8 mouse cellular contexts compared by ENCODE assay signal in the genomic region with DNA sequence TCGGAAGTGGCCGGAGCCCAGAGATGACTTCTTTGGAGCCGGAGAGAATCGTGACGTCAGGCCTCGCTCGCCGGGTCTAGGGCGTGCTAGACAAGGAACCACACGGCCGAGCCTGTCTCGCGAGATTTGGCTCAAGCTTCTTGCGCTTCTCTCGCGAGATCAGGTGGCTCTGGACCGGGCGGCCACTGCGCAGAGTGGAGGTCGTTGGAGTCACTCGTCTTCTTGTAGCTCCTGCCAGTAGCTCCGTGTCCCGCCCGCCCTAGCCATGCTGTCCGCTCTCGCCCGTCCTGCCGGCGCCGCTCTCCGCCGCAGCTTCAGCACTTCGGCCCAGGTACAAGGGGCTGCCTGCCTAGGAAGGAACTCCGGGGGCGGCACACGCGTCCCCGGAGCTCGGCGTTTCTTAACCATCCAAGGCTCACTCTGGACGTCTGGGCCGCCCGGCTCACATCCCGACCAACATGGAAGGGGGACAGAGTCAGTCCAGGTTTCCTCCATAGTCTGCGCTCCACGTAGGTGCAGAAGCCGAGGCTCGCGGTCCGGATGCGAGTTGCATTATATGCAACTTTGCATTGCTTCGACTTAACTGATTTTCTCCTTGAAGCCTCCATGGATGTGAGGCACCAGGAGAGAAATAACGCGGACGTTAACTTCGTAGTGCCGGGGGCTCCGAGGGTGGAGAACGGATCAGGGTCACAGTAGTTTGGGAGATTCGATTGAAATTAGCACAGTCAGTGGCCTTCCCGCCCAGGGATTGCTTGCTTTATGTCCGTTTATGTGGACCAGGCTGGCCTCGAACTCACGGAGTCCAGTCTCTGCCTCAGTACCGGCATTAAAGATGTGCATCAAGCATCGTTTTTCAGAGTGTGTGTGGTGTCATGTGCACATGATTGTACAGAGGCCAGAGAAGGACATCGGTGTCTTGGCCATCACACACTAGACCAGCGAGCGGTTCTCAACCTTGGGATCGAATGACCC. TPM values are rescaled to one million over a fixed set of nuclear protein-coding genes. Genes with fewer than 3 reads are reported as not detected.
A peak's percentile ranks its signal among the peaks of the same experiment; 100 is the strongest.
DNase-seq lines count a peak whose midpoint lies in the region; ATAC-seq and TF ChIP-seq lines count a peak whose summit lies in the region.

A gene (plus strand): TSS at position 10 of the 975 bp plus-strand sequence.

- no peak for TF ChIP-seq CTCF in ES-Bruce4 (IDR thresholded peaks at IDR 0.05; ENCODE audit: low read depth, low read length)
- no peak for TF ChIP-seq CTCF in liver, postnatal 0 days (IDR thresholded peaks at IDR 0.05; ENCODE audit: low read depth)

- no peaks in the 10 kb centered on the region for H3K9me3 ChIP-seq in ES-Bruce4 (replicated peaks; ENCODE audit: control insufficient read depth, insufficient read depth, low read length, poor library complexity, severe bottlenecking)
- no peaks in the 10 kb centered on the region for H3K9me3 ChIP-seq in forebrain, embryonic 13.5 days (replicated peaks)
- H3K9me3 ChIP-seq in liver, postnatal 0 days (ENCODE audit: low read length), result no peaks in the 10 kb centered on the region
- no peaks in the 10 kb centered on the region for H3K9me3 ChIP-seq in neural tube, embryonic 14.5 days (ENCODE audit: control insufficient read depth, low read length)

- H3K27me3 ChIP-seq in ES-Bruce4 (ENCODE audit: control insufficient read depth, insufficient read depth, low read length, poor library complexity, severe bottlenecking), result no peaks in the 10 kb centered on the region
- 0 out of 2 replicates have a peak, but pooled peaks cover 5% of the 10 kb centered on the region for H3K27me3 ChIP-seq in forebrain, embryonic 13.5 days
- no peaks in the 10 kb centered on the region for H3K27me3 ChIP-seq in liver, postnatal 0 days (ENCODE audit: insufficient read depth, low read length)
- no peaks in the 10 kb centered on the region for H3K27me3 ChIP-seq in neural tube, embryonic 14.5 days (ENCODE audit: control insufficient read depth, insufficient read depth, low read length)

- peak within 1 kb of the TSS; percentile 88 for H3K9ac ChIP-seq in ES-Bruce4 (ENCODE audit: low read depth, poor library complexity, severe bottlenecking)
- H3K9ac ChIP-seq in forebrain, embryonic 13.5 days, result peak within 1 kb of the TSS; percentile 96
- peak within 1 kb of the TSS; percentile 94 for H3K9ac ChIP-seq in liver, postnatal 0 days (replicated peaks)
- H3K9ac ChIP-seq in neural tube, embryonic 14.5 days (replicated peaks; ENCODE audit: low read depth, low read length), result peak within 1 kb of the TSS; percentile 93

- H3K4me1 ChIP-seq in ES-Bruce4 (ENCODE audit: control insufficient read depth, insufficient read depth, low read length), result peaks cover 4% of the 10 kb centered on the region
- peaks cover 28% of the 10 kb centered on the region for H3K4me1 ChIP-seq in forebrain, embryonic 13.5 days
- H3K4me1 ChIP-seq in liver, postnatal 0 days (ENCODE audit: insufficient read depth), result peaks cover 38% of the 10 kb centered on the region
- H3K4me1 ChIP-seq in neural tube, embryonic 14.5 days (ENCODE audit: control insufficient read depth, insufficient read depth, low read length), result peaks cover 13% of the 10 kb centered on the region

- peak within 1 kb of the TSS; percentile 93 for H3K4me2 ChIP-seq in forebrain, embryonic 13.5 days
- peak within 1 kb of the TSS; percentile 94 for H3K4me2 ChIP-seq in liver, postnatal 0 days (ENCODE audit: low read depth, low read length)
- H3K4me2 ChIP-seq in neural tube, embryonic 14.5 days (ENCODE audit: low read depth, low read length), result peak within 1 kb of the TSS; percentile 95

- no peak; the same call in 1 of the 2 replicates for TF ChIP-seq EP300 in ES-Bruce4 (IDR thresholded peaks at IDR 0.05; ENCODE audit: insufficient read depth, low read depth, low read length)
- peak; percentile 94 for TF ChIP-seq EP300 in liver, postnatal 0 days (IDR thresholded peaks at IDR 0.05; ENCODE audit: low read depth)

- 1% methylated on average over 69 of the region's 70 CpGs for WGBS in forebrain, embryonic 13.5 days
- WGBS in large intestine, adult 2 months, result under 1% methylated on average over 70 of the region's 70 CpGs
- WGBS in liver, postnatal 0 days (ENCODE audit: insufficient replicate concordance), result 1% methylated on average over 69 of the region's 70 CpGs
- WGBS in neural tube, embryonic 14.5 days, result 1% methylated on average over 70 of the region's 70 CpGs

- intact Hi-C loops in heart, postnatal 10 days (cut with DNase I), result loop anchor here (1.0 to 5.0 kb wide), 2 partner anchors 34 to 381 kb away; a partner anchor contains a TSS

- peak within 1 kb of the TSS; percentile 93 for H3K4me3 ChIP-seq in ES-Bruce4 (ENCODE audit: low read depth, low read length)
- H3K4me3 ChIP-seq in forebrain, embryonic 13.5 days, result peak within 1 kb of the TSS; percentile 85
- H3K4me3 ChIP-seq in liver, postnatal 0 days (ENCODE audit: low read depth, low read length), result peak within 1 kb of the TSS; percentile 92
- peak within 1 kb of the TSS; percentile 74 for H3K4me3 ChIP-seq in neural tube, embryonic 14.5 days (ENCODE audit: low read depth, low read length)

- DNase-seq in heart, postnatal 10 days, result peak; percentile 100
- DNase-seq in large intestine, adult 2 months (ENCODE audit: low read depth, low spot score), result peak; percentile 100
- DNase-seq in liver, postnatal 0 days, result peak; percentile 100
- DNase-seq in testis, postnatal 10 days (ENCODE audit: low spot score), result peak; percentile 99

- 0 out of 2 replicates have a peak within 1 kb of the TSS, but pooled peaks have one; percentile 20 for H3K27ac ChIP-seq in ES-Bruce4 (ENCODE audit: insufficient read depth, low read length)
- peak within 1 kb of the TSS; percentile 90 for H3K27ac ChIP-seq in forebrain, embryonic 13.5 days
- H3K27ac ChIP-seq in liver, postnatal 0 days (ENCODE audit: low read depth), result peak within 1 kb of the TSS; percentile 98
- H3K27ac ChIP-seq in neural tube, embryonic 14.5 days (ENCODE audit: low read depth, low read length), result peak within 1 kb of the TSS; percentile 90

- peaks cover 23% of the 10 kb centered on the region for H3K36me3 ChIP-seq in ES-Bruce4 (ENCODE audit: control insufficient read depth, insufficient read depth, low read length, poor library complexity, severe bottlenecking)
- peaks cover 23% of the 10 kb centered on the region for H3K36me3 ChIP-seq in forebrain, embryonic 13.5 days (ENCODE audit: poor library complexity, severe bottlenecking)
- peaks cover 10% of the 10 kb centered on the region for H3K36me3 ChIP-seq in liver, postnatal 0 days (replicated peaks; ENCODE audit: insufficient read depth, low read length)
- H3K36me3 ChIP-seq in neural tube, embryonic 14.5 days (ENCODE audit: control insufficient read depth, insufficient read depth, low read length), result peaks cover 18% of the 10 kb centered on the region

- peak; percentile 87 for ATAC-seq in cerebellum, adult (ENCODE audit: insufficient number of reproducible peaks, low FRiP score, low TSS enrichment)
- peak; percentile 99 for ATAC-seq in forebrain, embryonic 13.5 days
- ATAC-seq in liver, postnatal 0 days, result peak; percentile 95
- peak; percentile 98 for ATAC-seq in neural tube, embryonic 14.5 days (ENCODE audit: low read depth)

- TF ChIP-seq POLR2A in ES-Bruce4 (IDR thresholded peaks at IDR 0.05; ENCODE audit: insufficient read depth, low read length), result peak; percentile 98

RNA-seq across cellular contexts. Expression of the gene that starts here (rescaled TPM):
- 377 and 424 TPM in 2 replicates for polyA plus RNA-seq in ES-Bruce4 (2011; ENCODE audit: insufficient read depth, insufficient read length, low read depth, missing spikeins)
- polyA plus RNA-seq in forebrain, embryonic 13.5 days (2015; fragmentation: Nextera tagmentation; extraction: Ambion mirVana), result 558 and 564 TPM in 2 replicates
- 1,000 to 10,000 TPM; 1,661 to 1,664 TPM for total RNA-seq in heart, postnatal 10 days (2021)
- polyA plus RNA-seq in large intestine, adult 2 months (2012; rRNA removed), result 922 and 1,860 TPM in 2 replicates
- polyA plus RNA-seq in liver, postnatal 0 days (2015; fragmentation: Nextera tagmentation; extraction: Ambion mirVana), result 296 and 319 TPM in 2 replicates
- 680 and 694 TPM in 2 replicates for polyA plus RNA-seq in neural tube, embryonic 14.5 days (2014; fragmentation: Nextera tagmentation; extraction: Ambion mirVana)

Comparison
In these comparisons a context has a peak if more than half of its experiments do, and no peak if none do; other contexts are left out.
1. Peak in every context shown above with its lines: DNase-seq, ATAC-seq, H3K4me3 ChIP-seq and H3K27ac ChIP-seq.
2. H3K27ac ChIP-seq: peak in every context shown above with its lines; median percentile 98 in liver, postnatal 0 days; 90 in forebrain, embryonic 13.5 days; 90 in neural tube, embryonic 14.5 days; 20 in ES-Bruce4.